Mouse (Mus musculus) heart, embryonic 11.5 days (tissue): ENCODE measurements around the gene Mphosph10. TPM values are rescaled to one million over a fixed set of nuclear protein-coding genes. Genes with fewer than 3 reads are reported as not detected.

Source experiments
- ATAC-seq: fragments of 200-750 bp; cut with Nextera tagmentation; replicated peaks from 2 replicates; pipeline ENCODE4 v1.8.0; 2017; ENCODE audit warnings: moderate library complexity; ENCODE audit not compliant: insufficient number of reproducible peaks, low FRiP score, low TSS enrichment
- H3K27ac ChIP-seq: fragments of 300-500 bp; sonication (generic); 2 replicates; pipeline ENCODE4 v1.5.1; 2014; ENCODE audit warnings: mild to moderate bottlenecking, low read depth, low read length
- H3K27me3 ChIP-seq: fragments of 300-500 bp; sonication (generic); 2 replicates; pipeline ENCODE4 v1.6.1; 2014; ENCODE audit warnings: mild to moderate bottlenecking, low read length, mixed read lengths; ENCODE audit not compliant: control insufficient read depth, insufficient read depth
- H3K36me3 ChIP-seq: fragments of 300-500 bp; sonication (generic); 2 replicates; pipeline ENCODE4 v1.6.1; 2014; ENCODE audit warnings: mild to moderate bottlenecking, low read length, moderate library complexity, mixed read lengths; ENCODE audit not compliant: control insufficient read depth, insufficient read depth
- H3K4me1 ChIP-seq: fragments of 300-500 bp; sonication (generic); 2 replicates; pipeline ENCODE4 v1.6.1; 2014; ENCODE audit warnings: low read length; ENCODE audit not compliant: control insufficient read depth, insufficient read depth
- H3K4me2 ChIP-seq: fragments of 300-500 bp; sonication (generic); 2 replicates; pipeline ENCODE4 v1.6.1; 2014; ENCODE audit warnings: mild to moderate bottlenecking, moderate library complexity
- H3K4me3 ChIP-seq: fragments of 300-500 bp; sonication (generic); 2 replicates; pipeline ENCODE4 v1.5.1; 2014; ENCODE audit warnings: low read depth, low read length
- H3K9ac ChIP-seq: fragments of 300-500 bp; sonication (generic); 2 replicates; pipeline ENCODE4 v1.6.1; 2014; ENCODE audit warnings: mild to moderate bottlenecking, low read depth, low read length, moderate library complexity
- H3K9me3 ChIP-seq: fragments of 300-500 bp; sonication (generic); replicated peaks from 2 replicates; pipeline ENCODE4 v1.6.1; 2016; ENCODE audit warnings: low read length; ENCODE audit not compliant: control insufficient read depth
- WGBS: fragments of 180-500 bp; shearing (Covaris S2); extraction: QIAGEN DNeasy Blood & Tissue Kit; methylation state at CpG from one replicate; pipeline ENCODE4 v1.1.7; 2014; ENCODE audit not compliant: insufficient replicate concordance; 5-methylcytosine and 5-hydroxymethylcytosine counted together
- polyA plus RNA-seq: library from polyadenylated mRNA; unstranded; fragments of >200 nt; fragmentation: Nextera tagmentation; extraction: Ambion mirVana; gene quantifications from 2 replicates; pipeline ENCODE4 v1.2.1, GENCODE M21; 2014

Gene Mphosph10
- polyA plus RNA-seq: 31.2 and 33.0 TPM in 2 replicates

DNA sequence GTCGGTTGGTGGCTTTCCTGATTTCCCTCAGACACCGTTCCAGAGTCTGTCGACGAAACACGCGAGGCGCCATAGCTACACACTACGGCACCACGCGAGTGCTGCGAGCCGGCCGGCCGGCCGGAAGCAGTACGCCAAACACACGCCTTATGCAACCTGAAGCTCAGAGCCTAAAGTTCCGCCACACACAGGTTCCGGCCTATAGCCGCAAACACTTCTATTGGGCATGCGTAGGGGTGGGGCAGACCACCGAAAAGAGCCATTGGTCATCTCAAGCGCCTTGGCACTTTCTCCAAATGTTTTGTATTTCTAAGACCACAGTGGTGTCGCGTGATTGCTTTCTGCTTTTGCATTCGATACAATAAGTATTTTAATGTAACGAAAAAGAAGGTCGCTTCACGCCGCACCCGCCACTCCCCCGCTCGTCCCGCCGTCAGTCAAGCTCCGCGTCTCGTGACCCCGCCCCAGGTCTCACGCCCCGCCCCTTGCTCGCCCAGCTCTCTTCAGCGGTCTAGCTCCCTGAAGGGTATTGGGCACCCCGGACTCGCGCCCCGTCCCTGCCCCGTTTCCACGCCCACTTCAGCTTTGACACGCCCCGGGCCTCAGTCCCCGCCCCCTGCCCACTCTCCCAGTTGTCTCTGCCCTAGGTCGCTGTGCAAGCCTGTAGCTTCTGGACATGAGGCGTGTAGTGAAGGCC lies at the start of gene Mphosph10, which contains the start of gene Mcee:
TSS of gene Mphosph10 (minus strand) at position 147 of the 697 bp plus-strand sequence.
TSS of gene Mcee (plus strand) at position 486 of the 697 bp plus-strand sequence.
- Histone ChIP-seq H3K4me3 (peak within 1 kb of the TSS; percentile 85), H3K27ac (peak within 1 kb of the TSS; percentile 76), H3K27me3 (no peaks in the 10 kb centered on the region), H3K4me1 (peaks cover 4% of the 10 kb centered on the region), H3K36me3 (peaks cover 10% of the 10 kb centered on the region; the same call in 1 of the 2 replicates), H3K9me3 (no peaks in the 10 kb centered on the region), H3K4me2 (peak within 1 kb of the TSS; percentile 98), H3K9ac (peak within 1 kb of the TSS; percentile 87)
- WGBS: under 1% methylated on average over 54 of the region's 54 CpGs
- peak; percentile 99 for ATAC-seq

GRCm38 (mm10) chr7:64440519-64440918 lies 48.5 kb upstream of the Mphosph10 start:
- ATAC-seq: no peak
- no peak overlapping the region for H3K27ac ChIP-seq
- 70% methylated on average over 8 of the region's 8 CpGs for WGBS

DNA sequence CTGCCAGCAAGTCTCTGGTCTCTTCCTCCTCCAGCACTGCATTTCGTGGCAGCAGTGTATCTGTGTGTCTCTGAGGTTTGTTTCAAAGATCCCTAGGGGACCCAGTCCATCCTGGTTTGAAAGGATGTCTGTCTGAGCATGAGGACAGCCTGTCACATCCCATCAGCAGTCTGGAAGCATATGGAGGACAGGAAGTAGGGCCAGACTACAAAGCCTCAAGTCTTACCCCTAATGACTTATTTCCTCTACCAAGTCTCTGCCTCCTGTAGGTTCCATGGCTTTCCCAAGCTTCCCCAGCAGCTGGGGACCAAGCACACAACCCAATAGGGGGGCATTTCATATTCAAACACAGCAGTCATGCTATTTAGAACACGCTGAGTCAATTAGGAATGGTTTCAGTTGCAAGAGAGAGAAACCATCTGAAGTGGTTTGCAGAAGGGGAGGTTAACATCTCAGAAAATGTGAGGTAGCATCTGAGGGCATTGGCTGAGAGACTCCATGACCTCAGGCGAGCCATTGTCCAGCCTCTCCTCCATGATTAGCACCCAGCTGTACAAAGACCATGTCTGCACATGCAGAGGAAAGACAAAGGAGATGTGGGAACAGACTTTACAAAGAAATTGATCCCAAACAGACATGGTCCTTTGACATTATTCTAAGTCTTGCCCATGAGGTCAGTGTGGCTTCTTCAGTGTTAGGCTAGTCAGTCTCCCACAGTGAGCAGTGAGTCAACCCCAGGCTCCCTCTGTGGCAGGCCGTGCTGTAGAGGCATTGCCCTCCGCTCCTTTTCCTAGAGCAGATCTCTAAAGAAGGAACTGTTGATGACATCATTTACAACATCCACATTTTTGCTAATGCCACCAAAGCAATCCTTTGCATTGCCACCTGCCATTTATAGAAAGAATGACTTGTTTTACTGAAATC lies 47.8 kb upstream of the Mphosph10 start:
- Histone ChIP-seq H3K9ac (no peak overlapping the region), H3K4me3 (no peak overlapping the region), H3K4me1 (no peaks in the 10 kb centered on the region), H3K27me3 (no peaks in the 10 kb centered on the region), H3K4me2 (no peak overlapping the region), H3K36me3 (no peaks in the 10 kb centered on the region), H3K9me3 (no peaks in the 10 kb centered on the region), H3K27ac (no peak overlapping the region)
- ATAC-seq: no peak
- WGBS: 61% methylated on average over 5 of the region's 5 CpGs

More at GRCm38 (mm10) chr7:64440519-64440918, 48.5 kb upstream of the Mphosph10 start:
- no peaks in the 10 kb centered on the region for H3K4me1 ChIP-seq
- no peaks in the 10 kb centered on the region for H3K36me3 ChIP-seq
- no peak overlapping the region for H3K4me2 ChIP-seq
- no peaks in the 10 kb centered on the region for H3K27me3 ChIP-seq
- H3K9ac ChIP-seq: no peak overlapping the region
- H3K4me3 ChIP-seq: no peak overlapping the region
- H3K9me3 ChIP-seq: no peaks in the 10 kb centered on the region

DNA sequence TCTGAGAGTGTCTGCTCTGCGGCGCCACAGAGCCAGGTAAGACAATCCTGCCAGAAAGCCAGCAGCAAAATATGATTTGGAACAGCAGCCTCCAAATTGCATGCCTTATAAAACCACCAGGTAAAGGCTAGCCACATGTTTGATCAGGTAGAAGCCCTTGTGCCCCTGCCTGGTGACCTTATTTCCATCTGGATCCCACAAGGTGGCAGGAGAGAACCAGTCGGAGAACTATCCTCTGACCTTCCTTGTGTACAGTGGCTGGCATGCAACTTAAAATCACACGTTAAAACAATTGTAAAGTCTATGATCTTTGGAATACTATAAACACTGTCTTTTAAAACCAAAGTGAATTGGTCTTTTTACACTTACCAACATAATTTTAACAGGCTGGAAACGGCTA lies 32.8 kb upstream of the Mphosph10 start:
- no peaks in the 10 kb centered on the region for H3K9me3 ChIP-seq
- H3K36me3 ChIP-seq: no peaks in the 10 kb centered on the region
- no peak overlapping the region for H3K4me2 ChIP-seq
- H3K27me3 ChIP-seq: no peaks in the 10 kb centered on the region
- WGBS: 63% methylated on average over 5 of the region's 5 CpGs
- no peaks in the 10 kb centered on the region for H3K4me1 ChIP-seq
- no peak overlapping the region for H3K4me3 ChIP-seq
- no peak overlapping the region for H3K9ac ChIP-seq
- no peak for ATAC-seq
- no peak overlapping the region for H3K27ac ChIP-seq

DNA sequence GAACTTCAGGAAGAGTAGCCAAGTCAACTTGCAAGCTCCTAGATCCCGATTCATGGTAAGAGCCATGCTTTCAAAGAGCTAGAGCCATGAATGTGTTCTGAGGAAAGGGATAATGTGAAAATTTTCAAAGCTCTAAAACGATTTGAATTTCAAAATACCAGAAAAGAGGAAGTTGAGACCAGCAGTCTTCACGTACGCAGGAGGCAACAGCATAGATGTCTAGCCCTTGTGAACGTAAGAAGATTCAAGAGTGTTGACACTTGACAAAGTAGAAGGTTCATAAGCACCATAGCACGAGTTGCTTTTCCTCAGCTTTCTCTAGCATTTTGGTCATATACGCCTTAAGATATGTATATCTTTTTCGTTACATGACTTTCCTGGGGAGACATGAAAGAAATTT lies 11.9 kb upstream of the Mphosph10 start:
- ATAC-seq: no peak
- H3K4me3 ChIP-seq: no peak overlapping the region
- no peak overlapping the region for H3K4me2 ChIP-seq
- no peaks in the 10 kb centered on the region for H3K9me3 ChIP-seq
- no peaks in the 10 kb centered on the region for H3K36me3 ChIP-seq
- H3K27me3 ChIP-seq: no peaks in the 10 kb centered on the region
- H3K9ac ChIP-seq: no peak overlapping the region
- H3K4me1 ChIP-seq: no peaks in the 10 kb centered on the region
- H3K27ac ChIP-seq: no peak overlapping the region
- WGBS: 89% methylated on average over 8 of the region's 8 CpGs

DNA sequence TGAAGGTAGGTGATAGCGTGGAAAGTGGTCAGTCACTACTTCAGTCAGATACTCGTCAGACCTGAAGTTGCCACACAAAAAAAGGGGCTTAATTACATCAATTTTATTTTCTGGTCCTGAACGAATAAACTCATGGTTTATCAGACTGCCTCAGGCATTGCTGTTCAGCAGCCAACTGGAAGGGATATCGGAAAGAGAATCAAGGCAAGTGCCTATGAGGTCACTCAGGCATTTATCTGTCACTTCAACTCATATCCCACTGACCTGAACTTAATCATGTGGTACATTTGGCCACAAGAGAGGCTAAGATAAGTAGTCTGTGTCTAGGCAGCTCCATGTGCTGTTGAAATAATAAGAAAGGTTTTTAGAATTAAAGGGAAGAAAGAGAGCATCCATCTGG lies 10.4 kb upstream of the Mphosph10 start:
- Histone ChIP-seq H3K27ac (no peak overlapping the region), H3K4me1 (no peaks in the 10 kb centered on the region), H3K4me2 (no peak overlapping the region), H3K4me3 (no peak overlapping the region), H3K27me3 (no peaks in the 10 kb centered on the region), H3K36me3 (no peaks in the 10 kb centered on the region), H3K9ac (no peak overlapping the region), H3K9me3 (no peaks in the 10 kb centered on the region)
- ATAC-seq: no peak
- 79% methylated on average over 4 of the region's 4 CpGs for WGBS

- no peak for ATAC-seq
- no peaks in the 10 kb centered on the region for H3K4me1 ChIP-seq
- no peaks in the 10 kb centered on the region for H3K27me3 ChIP-seq
- no peaks in the 10 kb centered on the region for H3K9me3 ChIP-seq
- no peak overlapping the region for H3K27ac ChIP-seq
- H3K36me3 ChIP-seq: no peaks in the 10 kb centered on the region
- 91% methylated on average over 1 of the region's 1 CpGs for WGBS
- no peak overlapping the region for H3K4me3 ChIP-seq
- no peak overlapping the region for H3K4me2 ChIP-seq
- no peak overlapping the region for H3K9ac ChIP-seq
These were observed 8.7 kb upstream of the Mphosph10 start for GRCm38 (mm10) chr7:64400725-64401124.

DNA sequence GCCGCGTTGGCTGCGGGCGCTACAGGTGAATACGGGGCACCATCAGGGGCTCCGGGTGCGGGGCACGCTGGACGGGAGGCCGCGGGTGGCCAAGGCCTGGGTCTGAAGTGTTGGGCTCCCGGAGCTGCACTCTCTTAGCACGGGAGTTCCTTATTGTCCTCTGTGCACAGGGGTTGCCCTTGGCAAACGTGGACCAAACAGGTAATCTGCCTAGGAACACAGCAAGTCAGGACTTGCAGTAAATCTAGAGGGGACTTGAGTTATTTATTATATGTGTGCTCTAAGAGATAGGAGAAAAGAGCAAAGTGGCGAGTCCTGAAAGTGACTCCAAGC lies 717 bp upstream of the Mphosph10 start:
- Histone ChIP-seq H3K27ac (peak overlapping the region; percentile 76; the same call in 1 of the 2 replicates), H3K36me3 (peaks cover 9% of the 10 kb centered on the region; the same call in 1 of the 2 replicates), H3K4me3 (peak overlapping the region; percentile 85), H3K4me2 (peak overlapping the region; percentile 98), H3K4me1 (peaks cover 4% of the 10 kb centered on the region), H3K9me3 (no peaks in the 10 kb centered on the region), H3K27me3 (no peaks in the 10 kb centered on the region), H3K9ac (peak overlapping the region; percentile 87)
- under 1% methylated on average over 15 of the region's 15 CpGs for WGBS
- no peak for ATAC-seq
